In the genomic region with DNA sequence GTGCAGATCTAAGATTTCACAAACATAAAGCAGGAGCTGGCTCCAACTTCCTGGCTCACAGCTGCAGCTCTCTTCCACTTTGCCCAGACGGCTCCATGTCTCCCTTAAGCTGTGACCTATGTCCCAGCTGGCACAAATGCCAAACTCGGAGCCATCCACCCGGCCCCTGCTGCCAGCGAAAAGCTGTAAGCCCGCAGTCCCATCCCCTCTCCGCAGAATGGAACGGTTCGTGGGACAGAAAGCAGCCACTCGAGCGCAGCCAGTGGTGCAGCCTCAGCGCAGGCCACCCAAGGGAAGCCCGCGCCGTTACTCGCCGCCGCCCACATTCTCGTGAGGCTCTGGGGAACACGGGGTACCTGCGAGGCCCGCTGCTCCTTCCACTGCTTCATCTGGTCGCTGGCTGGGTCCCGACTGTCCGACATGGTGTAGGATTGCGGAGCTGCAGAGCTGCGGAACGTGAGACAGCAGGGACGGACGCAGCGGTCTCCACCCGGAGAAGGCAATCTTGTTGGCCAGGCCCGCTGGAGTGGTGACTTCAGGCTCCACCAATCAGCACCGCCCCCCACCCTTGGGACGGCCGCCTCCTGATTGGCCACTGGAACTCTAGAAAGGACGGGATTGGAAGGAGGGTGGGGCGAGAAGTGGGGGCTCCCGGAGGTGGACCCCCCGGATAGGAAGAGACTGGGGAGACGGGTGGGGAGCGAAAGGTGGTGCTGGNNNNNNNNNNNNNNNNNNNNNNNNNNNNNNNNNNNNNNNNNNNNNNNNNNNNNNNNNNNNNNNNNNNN, we compare ENCODE assay signal across 8 mouse cellular contexts. TPM values are rescaled to one million over a fixed set of nuclear protein-coding genes. Genes with fewer than 3 reads are reported as not detected.
DNase-seq lines count a peak whose midpoint lies in the region; ATAC-seq and TF ChIP-seq lines count a peak whose summit lies in the region.

A gene (minus strand): TSS at position 544 of the 785 bp plus-strand sequence.

- peaks cover 1% of the 10 kb centered on the region for H3K79me3 ChIP-seq in C2C12 (ENCODE audit: low read depth)

- H3K9me3 ChIP-seq in erythroblast, embryonic 14.5 days (ENCODE audit: control insufficient read depth, low read length): no peaks in the 10 kb centered on the region
- no peaks in the 10 kb centered on the region for H3K9me3 ChIP-seq in heart, embryonic 11.5 days (replicated peaks; ENCODE audit: control insufficient read depth, low read length)
- H3K9me3 ChIP-seq in kidney, embryonic 16.5 days (ENCODE audit: low read length): no peaks in the 10 kb centered on the region

- DNase-seq in brain, embryonic 14.5 days (ENCODE audit: low read depth): peak; percentile 99
- DNase-seq in liver, adult 2 months (ENCODE audit: extremely low read depth, low read depth, low spot score): peak; percentile 92
- peak; percentile 87 for DNase-seq in splenic B cell, adult 2 months (ENCODE audit: low read depth, low spot score)

- H3K27ac ChIP-seq in heart, embryonic 11.5 days (ENCODE audit: low read depth, low read length): peak within 1 kb of the TSS; percentile 96
- H3K27ac ChIP-seq in kidney, embryonic 16.5 days (ENCODE audit: low read length): peak within 1 kb of the TSS; percentile 89
- H3K27ac ChIP-seq in liver, adult 2 months (replicated peaks; ENCODE audit: insufficient read depth, low read depth, low read length): peak within 1 kb of the TSS; percentile 94

- H3K79me2 ChIP-seq in C2C12 (ENCODE audit: control insufficient read depth, insufficient read depth) (peaks cover 20% of the 10 kb centered on the region), myocyte (ENCODE audit: control insufficient read depth, insufficient read depth) (no peaks in the 10 kb centered on the region)
- peaks cover 20% of the 10 kb centered on the region; the same call in 1 of the 2 replicates for H3K79me2 ChIP-seq in liver, adult 2 months (ENCODE audit: control insufficient read depth, insufficient read depth, low read length)

- under 1% methylated on average over 41 of the region's 41 CpGs for WGBS in heart, embryonic 11.5 days (ENCODE audit: insufficient replicate concordance)
- WGBS in kidney, embryonic 16.5 days: under 1% methylated on average over 41 of the region's 41 CpGs
- under 1% methylated on average over 41 of the region's 41 CpGs for WGBS in liver, adult 2 months

- H3ac ChIP-seq in C2C12 (ENCODE audit: control insufficient read depth, insufficient read length, low read depth) (peak within 1 kb of the TSS; percentile 66), myocyte (ENCODE audit: control insufficient read depth, insufficient read length) (peak within 1 kb of the TSS; percentile 20)

- H3K27me3 ChIP-seq in C2C12 (ENCODE audit: control insufficient read depth, insufficient read depth, insufficient read length) (peaks cover 6% of the 10 kb centered on the region), myocyte (ENCODE audit: control insufficient read depth, insufficient read depth, insufficient read length) (no peaks in the 10 kb centered on the region)
- H3K27me3 ChIP-seq in erythroblast, embryonic 14.5 days (ENCODE audit: control insufficient read depth): peaks cover 10% of the 10 kb centered on the region
- H3K27me3 ChIP-seq in heart, embryonic 11.5 days (ENCODE audit: control insufficient read depth, insufficient read depth, low read length): no peaks in the 10 kb centered on the region
- no peaks in the 10 kb centered on the region for H3K27me3 ChIP-seq in kidney, embryonic 16.5 days (ENCODE audit: insufficient read depth, low read length)
- H3K27me3 ChIP-seq in liver, adult 2 months (ENCODE audit: control insufficient read depth, insufficient read depth, low read length): no peaks in the 10 kb centered on the region
- H3K27me3 ChIP-seq in splenic B cell, adult 2 months (ENCODE audit: control insufficient read depth, insufficient read depth, low read length, poor library complexity, severe bottlenecking): no peaks in the 10 kb centered on the region

- TF ChIP-seq POLR2A in brain, embryonic 14.5 days (IDR thresholded peaks at IDR 0.05; ENCODE audit: borderline replicate concordance, extremely low read depth, insufficient read depth, insufficient read length, poor library complexity, severe bottlenecking): peak; percentile 62; the same call in 1 of the 2 replicates
- peak; percentile 99 for TF ChIP-seq POLR2A in liver, adult 2 months (IDR thresholded peaks at IDR 0.05; ENCODE audit: extremely low read depth, insufficient read depth, low read length)
- peak; percentile 99 for TF ChIP-seq POLR2A in myocyte (IDR thresholded peaks at IDR 0.05; ENCODE audit: insufficient read length, low read depth)

- peak; percentile 99 for ATAC-seq in heart, embryonic 11.5 days (replicated peaks; ENCODE audit: insufficient number of reproducible peaks, low FRiP score, low TSS enrichment)
- peak; percentile 99 for ATAC-seq in kidney, embryonic 16.5 days (ENCODE audit: low FRiP score, low TSS enrichment)

- H3K9ac ChIP-seq in heart, embryonic 11.5 days (ENCODE audit: low read depth, low read length): peak within 1 kb of the TSS; percentile 92
- peak within 1 kb of the TSS; percentile 78 for H3K9ac ChIP-seq in kidney, embryonic 16.5 days (replicated peaks; ENCODE audit: low read length)
- peak within 1 kb of the TSS; percentile 98 for H3K9ac ChIP-seq in liver, adult 2 months (ENCODE audit: low read depth, low read length)

- H3K36me3 ChIP-seq in C2C12 (ENCODE audit: control insufficient read depth, insufficient read depth): no peaks in the 10 kb centered on the region
- H3K36me3 ChIP-seq in erythroblast, embryonic 14.5 days (ENCODE audit: control insufficient read depth): peaks cover 39% of the 10 kb centered on the region
- no peaks in the 10 kb centered on the region for H3K36me3 ChIP-seq in heart, embryonic 11.5 days (ENCODE audit: control insufficient read depth, insufficient read depth, low read length)
- H3K36me3 ChIP-seq in kidney, embryonic 16.5 days (ENCODE audit: insufficient read depth, low read length): no peaks in the 10 kb centered on the region
- H3K36me3 ChIP-seq in liver, adult 2 months (ENCODE audit: control insufficient read depth, insufficient read depth, low read length): peaks cover 29% of the 10 kb centered on the region
- no peaks in the 10 kb centered on the region for H3K36me3 ChIP-seq in myocyte (ENCODE audit: control insufficient read depth, insufficient read depth)
- no peaks in the 10 kb centered on the region for H3K36me3 ChIP-seq in splenic B cell, adult 2 months (ENCODE audit: control insufficient read depth, insufficient read depth, low read length, poor library complexity, severe bottlenecking)

- peak within 1 kb of the TSS; percentile 59 for H3K4me3 ChIP-seq in C2C12 (ENCODE audit: insufficient read depth, poor library complexity, severe bottlenecking)
- peak within 1 kb of the TSS; percentile 99 for H3K4me3 ChIP-seq in erythroblast, embryonic 14.5 days (replicated peaks)
- peak within 1 kb of the TSS; percentile 85 for H3K4me3 ChIP-seq in heart, embryonic 11.5 days (ENCODE audit: low read depth, low read length)
- peak within 1 kb of the TSS; percentile 66 for H3K4me3 ChIP-seq in kidney, embryonic 16.5 days (ENCODE audit: low read length)
- peak within 1 kb of the TSS; percentile 94 for H3K4me3 ChIP-seq in liver, adult 2 months (ENCODE audit: insufficient read depth, low read depth, low read length)
- peak within 1 kb of the TSS; percentile 71 for H3K4me3 ChIP-seq in myocyte

- peak within 1 kb of the TSS; percentile 81 for H3K4me2 ChIP-seq in heart, embryonic 11.5 days
- H3K4me2 ChIP-seq in kidney, embryonic 16.5 days (replicated peaks; ENCODE audit: low read depth, low read length): peak within 1 kb of the TSS; percentile 85
- peak within 1 kb of the TSS; percentile 99 for H3K4me2 ChIP-seq in myocyte (ENCODE audit: low read depth)

- H3K4me1 ChIP-seq in erythroblast, embryonic 14.5 days (ENCODE audit: control insufficient read depth): peaks cover 50% of the 10 kb centered on the region
- 0 out of 2 replicates have a peak, but pooled peaks cover 5% of the 10 kb centered on the region for H3K4me1 ChIP-seq in heart, embryonic 11.5 days (ENCODE audit: control insufficient read depth, insufficient read depth, low read length)
- H3K4me1 ChIP-seq in kidney, embryonic 16.5 days (ENCODE audit: insufficient read depth, low read length): peaks cover 14% of the 10 kb centered on the region
- H3K4me1 ChIP-seq in liver, adult 2 months (ENCODE audit: control insufficient read depth, insufficient read depth, low read length): peaks cover 6% of the 10 kb centered on the region; the same call in 1 of the 2 replicates

- TF ChIP-seq CTCF in C2C12 (IDR thresholded peaks at IDR 0.05; ENCODE audit: control insufficient read depth, insufficient read depth, insufficient read length): no peak
- TF ChIP-seq CTCF in brain, embryonic 14.5 days (IDR thresholded peaks at IDR 0.05; ENCODE audit: borderline replicate concordance, extremely low read depth, insufficient read depth, insufficient read length): no peak
- TF ChIP-seq CTCF in liver, adult 2 months (IDR thresholded peaks at IDR 0.05; ENCODE audit: low read depth, low read length): 0 out of 2 replicates have a peak, but pooled peaks have one; percentile 5

TF ChIP-seq in C2C12, 6 proteins besides CTCF, POLR2A, EP300 and RAD21:
- TF ChIP-seq MYOD1 (IDR thresholded peaks at IDR 0.05; ENCODE audit: control insufficient read depth, insufficient read length, low read depth): no peak
- TF ChIP-seq MAX (IDR thresholded peaks at IDR 0.05): peak; percentile 31
- no peak for TF ChIP-seq FOSL1 (IDR thresholded peaks at IDR 0.05; ENCODE audit: insufficient read depth, low read length, poor library complexity, severe bottlenecking)
TF ChIP-seq in C2C12: peak in this region for 1.

TF ChIP-seq in myocyte, 11 proteins besides CTCF, POLR2A, EP300 and RAD21:
- TF ChIP-seq MYOD1 (IDR thresholded peaks at IDR 0.05; ENCODE audit: control insufficient read depth in 1 of 3, insufficient read length in 2 of 3, low read depth in 2 of 3) (peak in 1 of 3 experiments; percentile 2), MYOG (IDR thresholded peaks at IDR 0.05; ENCODE audit: control insufficient read depth in 1 of 3, insufficient read depth in 1 of 3, insufficient read length in 2 of 3, low read depth in 2 of 3) (peak in 1 of 3 experiments; percentile 18), USF1 (IDR thresholded peaks at IDR 0.05; ENCODE audit: low read depth) (no peak), REST (IDR thresholded peaks at IDR 0.05; ENCODE audit: insufficient read depth, insufficient read length) (peak; percentile 29), SRF (IDR thresholded peaks at IDR 0.05; ENCODE audit: control insufficient read depth, insufficient read length, low read depth) (no peak), POLR2AphosphoS2 (IDR thresholded peaks at IDR 0.05; ENCODE audit: insufficient read length, low read depth) (peak; percentile 98)

RNA-seq across cellular contexts. Expression of the gene that starts here (rescaled TPM):
- 14.5 TPM for polyA plus RNA-seq in C2C12 (2012; fragmentation: generic; extraction: Trizol)
- 46.8 and 62.1 TPM in 2 replicates for polyA plus RNA-seq in brain, embryonic 14.5 days (2012; rRNA removed)
- 29.0 and 31.9 TPM in 2 replicates for polyA plus RNA-seq in erythroblast, embryonic 14.5 days (2012)
- polyA plus RNA-seq in heart, embryonic 11.5 days (2014; fragmentation: Nextera tagmentation; extraction: Ambion mirVana): 94.5 and 101 TPM in 2 replicates
- 101 and 105 TPM in 2 replicates for polyA plus RNA-seq in kidney, embryonic 16.5 days (2015; fragmentation: Nextera tagmentation; extraction: Ambion mirVana)
- 1,807 and 1,852 TPM in 2 replicates for total RNA-seq in liver, adult 2 months (2014; rRNA removed)
- 1,476 and 1,516 TPM in 2 replicates for polyA plus RNA-seq in liver, adult 2 months (2012; rRNA removed)
- polyA plus RNA-seq in myocyte (2012; fragmentation: generic; extraction: Trizol): 16.3 TPM

Comparison
In these comparisons a context has a peak if more than half of its experiments do, and no peak if none do; other contexts are left out.
1. Peak in every context shown above with its lines: DNase-seq, ATAC-seq, H3K4me3 ChIP-seq and H3K27ac ChIP-seq.
2. RNA of the gene that starts here (polyA plus RNA-seq): 1,476 to 1,516 TPM in liver, adult 2 months; 101 to 105 TPM in kidney, embryonic 16.5 days, 94.5 to 101 TPM in heart, embryonic 11.5 days, 46.8 to 62.1 TPM in brain, embryonic 14.5 days, 29.0 to 31.9 TPM in erythroblast, embryonic 14.5 days, 16.3 TPM in myocyte (single experiment) and 14.5 TPM in C2C12 (single experiment); every median in the first group is over 10 times any median in the second.